ENCODE assay signal across 11 mouse cellular contexts in genomic region chr11:62614876-62615410, GRCm38 (mm10). TPM values are rescaled to one million over a fixed set of nuclear protein-coding genes. Genes with fewer than 3 reads are reported as not detected.
DNase-seq lines count a peak whose midpoint lies in the region; ATAC-seq and TF ChIP-seq lines count a peak whose summit lies in the region.
"Had no signal": no experiment of that assay in that cellular context is flagged by ENCODE, and none has a peak within 500 bp of the region (broad histone marks: within the 10 kb centered on the region; RNA-seq: fewer than 3 reads in every experiment).

No protein-coding gene starts in this region.

- H3K4me2 ChIP-seq in hindbrain, embryonic 11.5 days (replicated peaks; ENCODE audit: low read depth, low read length), result no peak overlapping the region
- no peak overlapping the region for H3K4me2 ChIP-seq in midbrain, embryonic 13.5 days (replicated peaks)
- H3K4me2 ChIP-seq in lung, postnatal 0 days (replicated peaks; ENCODE audit: low read depth, low read length), result no peak overlapping the region

- 0 out of 2 replicates have a peak, but pooled peaks cover 6% of the 10 kb centered on the region for H3K27me3 ChIP-seq in embryonic facial prominence, embryonic 10.5 days (replicated peaks; ENCODE audit: low read depth, poor library complexity, severe bottlenecking)
- H3K27me3 ChIP-seq in hindbrain, embryonic 11.5 days (ENCODE audit: control insufficient read depth, insufficient read depth, low read length), result no peaks in the 10 kb centered on the region
- H3K27me3 ChIP-seq in midbrain, embryonic 13.5 days, result no peaks in the 10 kb centered on the region
- H3K27me3 ChIP-seq in lung, postnatal 0 days (replicated peaks; ENCODE audit: insufficient read depth, low read length), result no peaks in the 10 kb centered on the region
- H3K27me3 ChIP-seq: heart, embryonic 15.5 days had no signal

- peak; percentile 66 to 71 for DNase-seq in cerebellum, postnatal 10 days
- DNase-seq in embryonic facial prominence, embryonic 10.5 days (ENCODE audit: low spot score), result no peak
- DNase-seq in hindbrain, embryonic 11.5 days (ENCODE audit: low spot score), result no peak
- DNase-seq in natural killer cell, adult 2 months (ENCODE audit: low spot score in 2 of 2), result no peak
- DNase-seq in lung, postnatal 0 days (ENCODE audit: low spot score), result no peak
- DNase-seq: kidney, adult 9 months; lung, postnatal 4 days had no signal

- peak overlapping the region; percentile 85 for H3K27ac ChIP-seq in embryonic facial prominence, embryonic 10.5 days (replicated peaks)
- peak overlapping the region; percentile 87 for H3K27ac ChIP-seq in hindbrain, embryonic 11.5 days (ENCODE audit: low read depth, low read length)
- H3K27ac ChIP-seq in midbrain, embryonic 13.5 days, result peak overlapping the region; percentile 93
- no peak overlapping the region for H3K27ac ChIP-seq in lung, postnatal 0 days (ENCODE audit: low read length)

- WGBS in embryonic facial prominence, embryonic 10.5 days, result 86% methylated on average over 8 of the region's 8 CpGs
- WGBS in hindbrain, embryonic 11.5 days, result 84% methylated on average over 8 of the region's 8 CpGs
- 84% methylated on average over 8 of the region's 8 CpGs for WGBS in midbrain, embryonic 13.5 days
- WGBS in lung, postnatal 0 days, result 84% methylated on average over 8 of the region's 8 CpGs

- TF ChIP-seq EP300 in lung, postnatal 0 days (IDR thresholded peaks at IDR 0.05), result no peak

- peaks cover 23% of the 10 kb centered on the region for H3K4me1 ChIP-seq in embryonic facial prominence, embryonic 10.5 days
- H3K4me1 ChIP-seq in hindbrain, embryonic 11.5 days (replicated peaks; ENCODE audit: control insufficient read depth, insufficient read depth, low read length), result peaks cover 10% of the 10 kb centered on the region
- H3K4me1 ChIP-seq in midbrain, embryonic 13.5 days (replicated peaks), result peaks cover 28% of the 10 kb centered on the region
- H3K4me1 ChIP-seq in lung, postnatal 0 days (ENCODE audit: insufficient read depth, low read depth, low read length), result no peaks in the 10 kb centered on the region

- no peaks in the 10 kb centered on the region for H3K9me3 ChIP-seq in embryonic facial prominence, embryonic 10.5 days
- no peaks in the 10 kb centered on the region for H3K9me3 ChIP-seq in hindbrain, embryonic 11.5 days (ENCODE audit: control insufficient read depth, low read length)
- H3K9me3 ChIP-seq in midbrain, embryonic 13.5 days, result no peaks in the 10 kb centered on the region
- no peaks in the 10 kb centered on the region for H3K9me3 ChIP-seq in lung, postnatal 0 days (ENCODE audit: low read length)
- H3K9me3 ChIP-seq: heart, embryonic 15.5 days had no signal

- no peak for ATAC-seq in cerebellum, adult (ENCODE audit: insufficient number of reproducible peaks, low FRiP score, low TSS enrichment)
- no peak for ATAC-seq in hindbrain, embryonic 11.5 days (ENCODE audit: low FRiP score)
- ATAC-seq in midbrain, embryonic 13.5 days, result no peak
- ATAC-seq in erythroblast, adult 5-6 weeks (replicated peaks; ENCODE audit: low FRiP score, poor library complexity, severe bottlenecking), result no peak
- ATAC-seq in lung, postnatal 0 days, result no peak

- peaks cover 65% of the 10 kb centered on the region for H3K36me3 ChIP-seq in embryonic facial prominence, embryonic 10.5 days (replicated peaks)
- H3K36me3 ChIP-seq in hindbrain, embryonic 11.5 days (ENCODE audit: control insufficient read depth, insufficient read depth, low read length), result no peaks in the 10 kb centered on the region
- H3K36me3 ChIP-seq in midbrain, embryonic 13.5 days, result peaks cover 29% of the 10 kb centered on the region
- H3K36me3 ChIP-seq in lung, postnatal 0 days (ENCODE audit: insufficient read depth, low read length), result no peaks in the 10 kb centered on the region; the same call in 1 of the 2 replicates

- 0 out of 2 replicates have a peak overlapping the region, but pooled peaks have one; percentile 2 for H3K9ac ChIP-seq in hindbrain, embryonic 11.5 days (ENCODE audit: low read depth, low read length)
- peak overlapping the region; percentile 45; the same call in 1 of the 2 replicates for H3K9ac ChIP-seq in midbrain, embryonic 13.5 days (replicated peaks)
- no peak overlapping the region for H3K9ac ChIP-seq in lung, postnatal 0 days (replicated peaks; ENCODE audit: low read depth)

- no peak overlapping the region for H3K4me3 ChIP-seq in embryonic facial prominence, embryonic 10.5 days
- no peak overlapping the region for H3K4me3 ChIP-seq in hindbrain, embryonic 11.5 days (ENCODE audit: low read depth, low read length)
- no peak overlapping the region for H3K4me3 ChIP-seq in midbrain, embryonic 13.5 days (replicated peaks)
- no peak overlapping the region for H3K4me3 ChIP-seq in lung, postnatal 0 days (ENCODE audit: low read depth, low read length)
- H3K4me3 ChIP-seq: heart, embryonic 15.5 days had no signal

- TF ChIP-seq CTCF in lung, postnatal 0 days (IDR thresholded peaks at IDR 0.05), result no peak

RNA-seq across cellular contexts. Expression of gene Lrrc75a, which starts 33.4 kb away (rescaled TPM):
- polyA plus RNA-seq in embryonic facial prominence, embryonic 10.5 days (2016; fragmentation: Nextera tagmentation; extraction: Ambion mirVana), result 11.2 and 12.9 TPM in 2 replicates
- 16.2 and 16.7 TPM in 2 replicates for polyA plus RNA-seq in hindbrain, embryonic 11.5 days (2014; fragmentation: Nextera tagmentation; extraction: Ambion mirVana)
- 8.2 and 11.4 TPM in 2 replicates for polyA plus RNA-seq in midbrain, embryonic 13.5 days (2015; fragmentation: Nextera tagmentation; extraction: Ambion mirVana)
- not detected in 2 replicates for total RNA-seq in erythroblast, adult 5-6 weeks (2015; ENCODE audit: low replicate concordance)
- total RNA-seq in erythroblast, adult 5-6 weeks (2017; ENCODE audit: low replicate concordance), result 0.84 and 1.5 TPM in 2 replicates
- polyA plus RNA-seq in lung, postnatal 0 days (2015; fragmentation: Nextera tagmentation; extraction: Ambion mirVana), result 15.0 and 18.2 TPM in 2 replicates

RNA-seq across cellular contexts. Expression of gene Mmgt2, which starts 33.5 kb away (rescaled TPM):
- polyA plus RNA-seq in embryonic facial prominence, embryonic 10.5 days (2016; fragmentation: Nextera tagmentation; extraction: Ambion mirVana), result 41.9 and 44.2 TPM in 2 replicates
- 38.8 and 43.5 TPM in 2 replicates for polyA plus RNA-seq in hindbrain, embryonic 11.5 days (2014; fragmentation: Nextera tagmentation; extraction: Ambion mirVana)
- polyA plus RNA-seq in midbrain, embryonic 13.5 days (2015; fragmentation: Nextera tagmentation; extraction: Ambion mirVana), result 23.0 and 25.2 TPM in 2 replicates
- total RNA-seq in erythroblast, adult 5-6 weeks (2015; ENCODE audit: low replicate concordance), result 1.3 and 1.5 TPM in 2 replicates
- 2.8 TPM in 1 of 2 replicates, not detected in the other for total RNA-seq in erythroblast, adult 5-6 weeks (2017; ENCODE audit: low replicate concordance)
- 22.3 and 27.9 TPM in 2 replicates for polyA plus RNA-seq in lung, postnatal 0 days (2015; fragmentation: Nextera tagmentation; extraction: Ambion mirVana)

RNA-seq across cellular contexts. Expression of gene Trpv2, which starts 40.7 kb away (rescaled TPM):
- polyA plus RNA-seq in embryonic facial prominence, embryonic 10.5 days (2016; fragmentation: Nextera tagmentation; extraction: Ambion mirVana), result 2.6 and 3.8 TPM in 2 replicates
- polyA plus RNA-seq in hindbrain, embryonic 11.5 days (2014; fragmentation: Nextera tagmentation; extraction: Ambion mirVana), result 6.5 and 8.9 TPM in 2 replicates
- polyA plus RNA-seq in midbrain, embryonic 13.5 days (2015; fragmentation: Nextera tagmentation; extraction: Ambion mirVana), result 20.7 TPM in 2 replicates
- total RNA-seq in erythroblast, adult 5-6 weeks (2015; ENCODE audit: low replicate concordance), result 2.3 and 4.2 TPM in 2 replicates
- total RNA-seq in erythroblast, adult 5-6 weeks (2017; ENCODE audit: low replicate concordance), result 6.8 and 7.7 TPM in 2 replicates
- 6.1 and 6.2 TPM in 2 replicates for polyA plus RNA-seq in lung, postnatal 0 days (2015; fragmentation: Nextera tagmentation; extraction: Ambion mirVana)

Comparison
In these comparisons a context has a peak if more than half of its experiments do, and no peak if none do; other contexts are left out.
1. DNase-seq: peak in cerebellum, postnatal 10 days (2 of 2); none in embryonic facial prominence, embryonic 10.5 days (single experiment), hindbrain, embryonic 11.5 days (single experiment), natural killer cell, adult 2 months (0 of 2) and lung, postnatal 0 days (single experiment).